Mouse (Mus musculus) testis, adult 2 months (tissue): ENCODE measurements at regions not wholly inside any gene's neighbourhood (a gene's known extent, or its start where the extent isn't known, plus 50 kb on each side); places are given as distances from the start of the nearest gene placed in this dataset.

Source experiments
- H3K27ac ChIP-seq: fragments of 200-500 bp; 2 replicates; pipeline ENCODE4 v1.5.1; 2012; ENCODE audit warnings: low read depth, low read length; ENCODE audit not compliant: control insufficient read depth, insufficient read depth
- H3K27me3 ChIP-seq: fragments of 200-500 bp; 2 replicates; pipeline ENCODE4 v1.6.1; 2012; ENCODE audit warnings: mild to moderate bottlenecking, low read length, moderate library complexity; ENCODE audit not compliant: control insufficient read depth, insufficient read depth
- H3K36me3 ChIP-seq: fragments of 200-500 bp; 2 replicates; pipeline ENCODE4 v1.6.1; 2012; ENCODE audit warnings: mild to moderate bottlenecking, low read length; ENCODE audit not compliant: control insufficient read depth, insufficient read depth
- H3K4me1 ChIP-seq: fragments of 200-500 bp; 2 replicates; pipeline ENCODE4 v1.6.1; 2012; ENCODE audit warnings: low read length; ENCODE audit not compliant: control insufficient read depth, insufficient read depth
- H3K4me3 ChIP-seq: fragments of 200-500 bp; 2 replicates; pipeline ENCODE4 v1.5.1; 2012; ENCODE audit warnings: low read depth, mild to moderate bottlenecking, low read length, moderate library complexity, mixed read lengths; ENCODE audit not compliant: control insufficient read depth
- CTCF ChIP-seq: fragments of 200-500 bp; IDR thresholded peaks from 2 replicates; pipeline ENCODE4 v1.5.1; 2012; ENCODE audit warnings: low read depth, mild to moderate bottlenecking, inconsistent platforms, low read length, moderate library complexity; ENCODE audit not compliant: control insufficient read depth, insufficient read depth, insufficient replicate concordance
- POLR2A ChIP-seq: fragments of 200-500 bp; IDR thresholded peaks from 2 replicates; pipeline ENCODE4 v1.6.1; 2012; ENCODE audit warnings: low read depth, mild to moderate bottlenecking, inconsistent platforms, low read length, moderate library complexity; ENCODE audit not compliant: control insufficient read depth

DNA sequence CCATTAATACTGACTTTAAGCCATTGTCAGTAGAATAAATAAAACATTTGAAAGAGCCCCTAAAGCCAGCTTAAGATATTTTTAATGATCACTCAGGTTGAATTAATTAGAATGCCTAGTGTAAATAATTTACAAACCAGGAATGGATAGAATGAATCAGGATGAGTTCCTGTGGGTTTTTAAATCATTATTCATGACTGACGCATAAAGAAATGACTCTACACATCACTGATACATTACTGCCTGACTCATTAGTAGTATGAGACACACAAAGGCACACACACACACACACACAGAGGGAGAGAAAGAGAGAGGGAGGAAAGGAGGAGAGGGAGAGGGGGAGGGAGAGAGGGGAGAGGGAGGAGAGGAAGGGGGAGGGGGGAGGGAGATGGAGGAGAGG is 612.0 kb downstream of the Ipmk start:
- Histone ChIP-seq H3K36me3 (no peaks in the 10 kb centered on the region), H3K27me3 (no peaks in the 10 kb centered on the region)
- no peak for TF ChIP-seq POLR2A
- no peak for TF ChIP-seq CTCF

DNA sequence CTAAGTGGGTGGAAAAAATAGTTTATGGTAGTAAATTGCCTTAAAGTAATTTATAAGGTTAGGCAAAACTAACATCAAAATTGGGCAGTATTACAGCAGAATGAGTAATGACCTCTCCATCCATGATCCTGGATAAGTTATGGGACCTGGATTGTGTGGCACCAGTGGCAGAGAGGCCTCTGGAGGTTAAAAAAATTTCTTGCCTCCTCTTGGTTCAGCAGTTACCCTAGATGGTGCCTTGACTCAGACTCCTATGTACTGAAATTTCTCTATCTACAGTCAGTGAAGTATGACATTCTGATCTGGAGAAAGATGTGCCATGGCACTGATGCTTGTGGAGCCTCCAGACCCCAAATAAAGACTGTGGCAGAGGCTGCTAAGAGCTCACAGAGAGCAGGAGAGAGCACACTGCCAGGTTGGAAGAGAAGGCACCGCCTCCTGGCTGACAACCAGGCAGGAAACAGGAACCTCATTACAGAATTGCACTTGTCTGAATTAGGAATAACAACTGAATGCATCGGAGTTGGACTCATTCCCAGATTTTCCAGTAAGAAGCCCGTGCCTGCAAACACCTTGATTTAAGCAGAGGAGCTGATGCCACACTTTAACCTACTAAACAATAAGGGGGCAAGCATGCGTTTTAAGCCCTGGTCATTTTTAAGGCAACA is 613.0 kb downstream of the Ipmk start:
- H3K4me1 ChIP-seq = no peaks in the 10 kb centered on the region
- H3K4me3 ChIP-seq = no peak overlapping the region
- H3K27ac ChIP-seq = no peak overlapping the region
- TF ChIP-seq CTCF (no peak), POLR2A (no peak)
- no peaks in the 10 kb centered on the region for H3K27me3 ChIP-seq
- no peaks in the 10 kb centered on the region for H3K36me3 ChIP-seq

More for the DNA sequence above, 612.0 kb downstream of the Ipmk start:
- Histone ChIP-seq H3K4me1 (no peaks in the 10 kb centered on the region), H3K4me3 (no peak overlapping the region), H3K27ac (no peak overlapping the region)

DNA sequence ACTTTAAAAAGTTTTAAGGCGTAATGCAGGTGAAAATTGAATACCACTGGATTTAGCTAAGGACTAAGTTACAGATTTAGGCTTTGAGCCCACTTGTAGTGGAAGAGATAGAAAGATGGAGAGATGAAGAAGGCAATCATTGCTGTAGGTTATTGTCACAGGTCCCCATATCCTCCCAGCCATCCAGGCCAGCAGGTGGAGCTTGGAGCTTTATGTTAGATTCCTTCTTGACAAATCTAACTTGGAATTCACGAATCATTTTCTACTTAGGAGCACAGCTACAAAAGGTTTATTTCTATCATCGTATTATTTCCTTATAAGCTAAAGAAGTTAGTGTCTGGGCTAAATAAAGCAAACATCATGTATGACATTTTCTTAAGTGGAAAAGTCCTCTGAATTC is 630.5 kb downstream of the Ipmk start:
- TF ChIP-seq CTCF (no peak), POLR2A (no peak)
- Histone ChIP-seq H3K27ac (no peak overlapping the region), H3K36me3 (no peaks in the 10 kb centered on the region), H3K27me3 (no peaks in the 10 kb centered on the region), H3K4me1 (peaks cover 5% of the 10 kb centered on the region), H3K4me3 (peak overlapping the region; percentile 82; the same call in 1 of the 2 replicates)

DNA sequence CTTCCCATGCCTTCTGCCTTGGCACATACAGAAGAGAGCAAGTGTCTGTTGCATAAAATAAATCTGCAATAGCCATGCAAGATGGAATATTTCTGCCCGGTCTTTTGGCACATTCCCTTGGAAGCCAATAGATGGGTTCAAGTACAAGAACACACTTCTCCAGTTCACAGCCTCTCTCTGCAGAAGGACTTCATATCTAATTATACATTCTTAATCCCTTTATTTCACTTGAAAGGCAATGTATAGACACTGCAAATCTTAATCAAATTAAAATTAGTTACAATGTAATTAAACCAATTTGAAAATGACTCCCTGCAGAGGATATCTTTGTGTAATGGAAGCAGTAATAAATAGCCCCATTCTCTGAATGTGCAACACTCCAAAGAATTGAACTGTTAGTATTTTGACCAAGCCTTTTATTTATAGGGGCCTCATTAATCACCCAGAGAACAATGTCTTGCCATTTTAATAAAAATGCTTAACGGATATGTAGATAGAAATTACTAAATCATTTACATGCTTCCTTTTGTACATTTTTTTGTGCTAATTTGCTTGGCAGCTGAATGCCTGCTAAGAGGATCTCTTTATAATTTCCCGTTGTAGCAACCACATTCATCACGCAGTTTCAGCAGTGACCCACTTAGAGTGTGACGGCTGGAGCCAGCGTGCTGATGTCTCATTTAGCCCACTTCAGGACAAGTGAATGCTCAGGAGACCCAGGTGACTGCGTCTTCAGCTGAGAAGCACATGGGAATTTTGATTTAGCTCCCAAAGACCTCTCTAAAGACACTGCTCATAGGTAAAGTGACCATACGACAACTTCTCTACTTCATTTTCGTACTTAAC is 651.5 kb upstream of the Zwint start:
- no peaks in the 10 kb centered on the region for H3K27me3 ChIP-seq
- no peaks in the 10 kb centered on the region for H3K4me1 ChIP-seq
- no peak overlapping the region for H3K27ac ChIP-seq
- H3K4me3 ChIP-seq = no peak overlapping the region
- TF ChIP-seq CTCF = no peak
- no peak for TF ChIP-seq POLR2A
- no peaks in the 10 kb centered on the region for H3K36me3 ChIP-seq
